Mouse (Mus musculus) kidney, embryonic 15.5 days (tissue): ENCODE measurements around the gene Cntn5. TPM values are rescaled to one million over a fixed set of nuclear protein-coding genes. Genes with fewer than 3 reads are reported as not detected.
"Not testable (repeated sequence)": the region's sequence is repeated elsewhere in the genome, so short reads cannot be mapped to it uniquely, and the experiment has no call there.

ENCODE experiments used
- ATAC-seq: fragments of 200-750 bp; cut with Nextera tagmentation; replicated peaks from 2 replicates; pipeline ENCODE4 v1.8.0; 2017; ENCODE audit warnings: moderate TSS enrichment; ENCODE audit not compliant: low FRiP score
- H3K27ac ChIP-seq: fragments of 300-500 bp; sonication (generic); 2 replicates; pipeline ENCODE4 v1.5.1; 2015; ENCODE audit warnings: mild to moderate bottlenecking, inconsistent platforms
- H3K27me3 ChIP-seq: fragments of 300-500 bp; sonication (generic); 2 replicates; pipeline ENCODE4 v1.6.1; 2015; ENCODE audit warnings: inconsistent platforms
- H3K36me3 ChIP-seq: fragments of 300-500 bp; sonication (generic); 2 replicates; pipeline ENCODE4 v1.6.1; 2015; ENCODE audit warnings: inconsistent platforms
- H3K4me1 ChIP-seq: fragments of 300-500 bp; sonication (generic); 2 replicates; pipeline ENCODE4 v1.6.1; 2015; ENCODE audit warnings: inconsistent platforms
- H3K4me2 ChIP-seq: fragments of 300-500 bp; sonication (generic); 2 replicates; pipeline ENCODE4 v1.6.1; 2015; ENCODE audit warnings: moderate library complexity, mild to moderate bottlenecking, inconsistent platforms
- H3K4me3 ChIP-seq: fragments of 300-500 bp; sonication (generic); replicated peaks from 2 replicates; pipeline ENCODE4 v1.5.1; 2015; ENCODE audit warnings: mild to moderate bottlenecking, inconsistent platforms
- H3K9ac ChIP-seq: fragments of 300-500 bp; sonication (generic); 2 replicates; pipeline ENCODE4 v1.6.1; 2015; ENCODE audit warnings: mild to moderate bottlenecking, inconsistent platforms
- H3K9me3 ChIP-seq: fragments of 300-500 bp; sonication (generic); replicated peaks from 2 replicates; pipeline ENCODE4 v1.6.1; 2016; ENCODE audit warnings: inconsistent platforms
- WGBS: fragments of 180-500 bp; shearing (Covaris S2); methylation state at CpG from one replicate; pipeline ENCODE4 v1.1.7; 2015; ENCODE audit warnings: mixed read lengths; 5-methylcytosine and 5-hydroxymethylcytosine counted together
- polyA plus RNA-seq: library from polyadenylated mRNA; unstranded; fragments of >200 nt; fragmentation: Nextera tagmentation; extraction: Ambion mirVana; gene quantifications from 2 replicates; pipeline ENCODE4 v1.2.1, GENCODE M21; 2015

Cntn5 gene
- polyA plus RNA-seq, 1 experiment from 2014 or later: 0.09 TPM

DNA sequence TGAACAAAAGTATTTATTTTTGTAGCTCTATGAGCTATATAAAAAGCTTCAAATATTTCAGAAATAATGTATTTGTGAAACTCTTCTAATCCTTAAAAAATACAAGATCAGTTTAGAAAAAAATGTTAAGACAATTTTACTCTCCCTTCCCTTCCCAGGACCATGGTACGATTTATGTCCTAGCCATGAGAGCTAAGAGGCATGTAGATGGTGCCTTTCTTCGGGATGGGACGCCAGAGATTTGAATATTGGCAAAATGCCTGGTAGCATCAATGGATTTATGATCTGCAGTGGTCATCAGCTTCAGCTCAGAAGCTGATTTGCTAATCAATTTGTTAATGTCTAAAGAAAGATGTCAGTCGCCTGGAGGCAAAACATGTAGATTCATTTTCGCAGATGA lies 258.6 kb downstream of the Cntn5 start:
- WGBS: 71% methylated on average over 5 of the region's 5 CpGs
- H3K4me2 ChIP-seq: no peak overlapping the region

GRCm38 (mm10) chr9:10645045-10645830 lies 259.3 kb downstream of the Cntn5 start:
- Histone ChIP-seq H3K4me1 (no peaks in the 10 kb centered on the region), H3K9me3 (no peaks in the 10 kb centered on the region), H3K4me3 (no peak overlapping the region), H3K9ac (no peak overlapping the region), H3K27ac (no peak overlapping the region), H3K36me3 (no peaks in the 10 kb centered on the region), H3K4me2 (no peak overlapping the region), H3K27me3 (no peaks in the 10 kb centered on the region)
- ATAC-seq: no peak
- WGBS: 69% methylated on average over 7 of the region's 7 CpGs

More for the DNA sequence above, 258.6 kb downstream of the Cntn5 start:
- Histone ChIP-seq H3K9me3 (no peaks in the 10 kb centered on the region), H3K27ac (no peak overlapping the region), H3K36me3 (no peaks in the 10 kb centered on the region), H3K9ac (no peak overlapping the region), H3K4me1 (no peaks in the 10 kb centered on the region), H3K4me3 (no peak overlapping the region), H3K27me3 (no peaks in the 10 kb centered on the region)
- ATAC-seq: no peak

GRCm38 (mm10) chr9:10618036-10618435 lies 286.5 kb downstream of the Cntn5 start:
- ATAC-seq: no peak
- Histone ChIP-seq H3K27me3 (no peaks in the 10 kb centered on the region), H3K9me3 (no peaks in the 10 kb centered on the region), H3K4me3 (no peak overlapping the region), H3K36me3 (no peaks in the 10 kb centered on the region), H3K27ac (no peak overlapping the region), H3K4me1 (no peaks in the 10 kb centered on the region), H3K4me2 (no peak overlapping the region), H3K9ac (no peak overlapping the region)
- WGBS: 84% methylated on average over 5 of the region's 5 CpGs

DNA sequence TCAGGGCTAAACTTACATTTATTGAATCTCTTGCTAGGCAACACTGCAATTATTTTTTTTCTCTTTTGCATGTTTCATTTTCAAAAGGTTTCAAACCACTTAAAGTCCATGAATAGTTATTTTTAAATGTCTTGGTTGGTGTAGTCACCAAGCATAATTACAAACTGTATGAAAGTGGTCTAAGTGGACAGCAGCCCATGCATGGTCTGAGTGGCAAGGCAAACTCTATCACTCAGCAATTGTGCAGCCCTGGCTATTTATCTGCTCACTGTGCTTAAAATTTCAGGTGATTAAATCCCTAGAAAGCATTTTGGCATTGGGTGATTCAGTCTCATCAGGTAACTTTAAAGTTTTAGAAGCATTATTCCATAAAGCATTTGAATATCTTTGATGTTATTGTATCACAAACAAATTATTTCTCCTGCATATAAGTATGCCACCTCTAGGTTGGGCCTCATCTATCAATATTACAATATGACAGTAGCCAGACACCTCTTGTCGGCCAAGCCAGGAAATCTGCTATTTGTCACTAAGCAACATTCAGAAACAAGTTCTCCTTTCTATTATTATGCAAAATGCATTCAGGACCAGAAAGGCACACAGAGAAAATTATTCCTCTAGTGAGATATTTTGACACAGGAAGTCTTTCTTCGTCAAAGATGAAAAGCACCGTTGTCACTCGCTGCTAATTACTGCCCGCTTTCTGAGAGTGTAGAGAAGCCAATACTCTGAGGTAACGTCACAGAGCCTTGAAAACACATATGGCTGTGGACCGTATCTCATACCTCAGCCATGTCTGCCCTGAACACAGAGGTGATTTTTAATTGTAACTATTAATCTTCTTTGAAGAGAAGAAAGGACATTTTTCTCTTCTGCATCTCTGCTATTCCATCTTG lies 329.0 kb downstream of the Cntn5 start:
- no peak for ATAC-seq
- no peak overlapping the region for H3K9ac ChIP-seq
- H3K4me1 ChIP-seq: no peaks in the 10 kb centered on the region
- no peaks in the 10 kb centered on the region for H3K27me3 ChIP-seq
- H3K4me3 ChIP-seq: no peak overlapping the region
- H3K27ac ChIP-seq: no peak overlapping the region
- H3K9me3 ChIP-seq: no peaks in the 10 kb centered on the region
- WGBS: 89% methylated on average over 7 of the region's 7 CpGs
- no peak overlapping the region for H3K4me2 ChIP-seq
- no peaks in the 10 kb centered on the region for H3K36me3 ChIP-seq

DNA sequence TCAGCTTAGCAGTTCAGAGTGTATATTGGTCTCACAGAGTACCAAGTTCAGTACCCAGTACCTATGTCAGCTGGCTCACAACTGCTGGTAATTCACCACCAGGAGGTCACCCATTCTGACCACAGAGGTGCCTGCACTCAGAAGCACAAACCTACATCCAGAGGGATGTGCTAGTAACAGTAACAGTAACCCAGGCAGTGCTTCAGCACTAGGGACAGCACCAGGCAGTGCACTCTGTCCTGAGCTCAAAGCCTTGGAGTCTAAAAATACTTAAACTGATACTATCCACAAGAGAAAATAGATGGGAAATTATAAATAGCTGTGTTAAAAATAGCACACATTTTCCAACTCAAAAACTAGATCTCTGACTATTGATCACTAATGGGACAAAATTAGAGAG lies 334.7 kb downstream of the Cntn5 start:
- no peak for ATAC-seq
- no peak overlapping the region for H3K9ac ChIP-seq
- no peak overlapping the region for H3K4me2 ChIP-seq

GRCm38 (mm10) chr9:10540877-10541276 lies 363.7 kb downstream of the Cntn5 start:
- not testable (repeated sequence) for H3K27ac ChIP-seq, H3K36me3 ChIP-seq, H3K4me2 ChIP-seq, H3K9ac ChIP-seq, ATAC-seq, H3K4me3 ChIP-seq, H3K4me1 ChIP-seq, H3K9me3 ChIP-seq, H3K27me3 ChIP-seq
- 72% methylated on average over 5 of the region's 5 CpGs for WGBS

More for the DNA sequence above, 334.7 kb downstream of the Cntn5 start:
- Histone ChIP-seq H3K4me1 (no peaks in the 10 kb centered on the region), H3K9me3 (no peaks in the 10 kb centered on the region), H3K27ac (no peak overlapping the region), H3K4me3 (no peak overlapping the region), H3K36me3 (no peaks in the 10 kb centered on the region), H3K27me3 (no peaks in the 10 kb centered on the region)

GRCm38 (mm10) chr9:10532248-10532647 lies 372.3 kb downstream of the Cntn5 start:
- H3K27me3 ChIP-seq: no peaks in the 10 kb centered on the region
- no peaks in the 10 kb centered on the region for H3K36me3 ChIP-seq
- H3K9me3 ChIP-seq: no peaks in the 10 kb centered on the region
- ATAC-seq: no peak
- H3K27ac ChIP-seq: no peak overlapping the region
- H3K4me1 ChIP-seq: no peaks in the 10 kb centered on the region
- H3K9ac ChIP-seq: no peak overlapping the region
- 62% methylated on average over 5 of the region's 5 CpGs for WGBS
- H3K4me3 ChIP-seq: no peak overlapping the region
- H3K4me2 ChIP-seq: no peak overlapping the region

DNA sequence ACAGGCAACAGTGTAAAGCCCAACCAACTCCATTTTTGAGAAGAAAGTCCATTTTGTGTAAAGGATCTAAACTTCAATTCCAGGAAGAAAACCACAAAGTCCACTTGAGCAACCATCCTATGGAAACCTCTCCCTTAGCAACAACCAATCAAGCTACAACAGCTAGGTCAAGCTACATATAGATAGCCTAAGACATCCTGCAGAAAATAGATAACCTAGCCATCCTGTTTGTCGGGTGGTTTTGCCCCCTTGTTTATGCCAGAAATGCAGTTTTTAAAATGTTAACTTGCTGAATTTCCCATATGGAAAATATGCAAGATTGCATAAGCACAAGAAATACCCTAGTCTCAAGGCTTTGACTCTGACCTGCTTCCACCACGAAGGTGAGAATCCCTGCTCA lies 373.5 kb downstream of the Cntn5 start:
- Histone ChIP-seq H3K4me3 (no peak overlapping the region), H3K36me3 (no peaks in the 10 kb centered on the region), H3K27me3 (no peaks in the 10 kb centered on the region), H3K9ac (no peak overlapping the region), H3K4me1 (no peaks in the 10 kb centered on the region), H3K9me3 (no peaks in the 10 kb centered on the region), H3K4me2 (no peak overlapping the region), H3K27ac (no peak overlapping the region)
- WGBS: 76% methylated on average over 2 of the region's 2 CpGs
- no peak for ATAC-seq

- Histone ChIP-seq H3K27ac (no peak overlapping the region), H3K4me2 (no peak overlapping the region), H3K9me3 (no peaks in the 10 kb centered on the region), H3K27me3 (no peaks in the 10 kb centered on the region), H3K36me3 (no peaks in the 10 kb centered on the region), H3K4me3 (no peak overlapping the region), H3K9ac (no peak overlapping the region), H3K4me1 (no peaks in the 10 kb centered on the region)
- WGBS: 76% methylated on average over 4 of the region's 4 CpGs
- no peak for ATAC-seq
Observed at GRCm38 (mm10) chr9:10529528-10529927, 375.0 kb downstream of the Cntn5 start.

GRCm38 (mm10) chr9:10529113-10529512 lies 375.5 kb downstream of the Cntn5 start:
- 79% methylated on average over 1 of the region's 1 CpGs for WGBS
- no peak overlapping the region for H3K9ac ChIP-seq
- no peaks in the 10 kb centered on the region for H3K4me1 ChIP-seq
- no peaks in the 10 kb centered on the region for H3K27me3 ChIP-seq
- H3K4me2 ChIP-seq: no peak overlapping the region
- H3K27ac ChIP-seq: no peak overlapping the region
- no peaks in the 10 kb centered on the region for H3K9me3 ChIP-seq
- H3K36me3 ChIP-seq: no peaks in the 10 kb centered on the region
- ATAC-seq: no peak
- no peak overlapping the region for H3K4me3 ChIP-seq

DNA sequence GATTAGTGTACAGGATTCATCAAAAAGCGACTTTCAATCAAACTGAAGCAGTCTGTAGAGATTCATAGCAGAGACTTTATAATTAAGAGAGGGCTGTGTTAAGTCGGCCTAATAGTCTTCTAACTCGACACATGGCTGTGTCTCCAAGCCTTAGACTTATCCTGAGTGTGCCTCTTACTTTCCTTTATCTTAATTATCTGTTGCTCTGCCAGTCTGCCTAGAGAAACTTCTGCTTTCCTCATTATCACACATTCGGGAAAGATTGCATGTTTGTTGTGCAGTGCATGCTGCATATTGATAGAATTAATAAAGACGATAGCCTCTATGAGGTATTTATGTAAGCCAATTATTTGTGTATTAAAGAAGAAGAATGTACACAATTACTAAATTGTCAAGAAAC lies 375.9 kb downstream of the Cntn5 start:
- Histone ChIP-seq H3K27ac (no peak overlapping the region), H3K4me1 (no peaks in the 10 kb centered on the region), H3K9ac (no peak overlapping the region), H3K4me2 (no peak overlapping the region), H3K9me3 (no peaks in the 10 kb centered on the region), H3K4me3 (no peak overlapping the region), H3K27me3 (no peaks in the 10 kb centered on the region), H3K36me3 (no peaks in the 10 kb centered on the region)
- 86% methylated on average over 5 of the region's 5 CpGs for WGBS
- ATAC-seq: no peak

- Histone ChIP-seq H3K27me3 (no peaks in the 10 kb centered on the region), H3K4me2 (no peak overlapping the region), H3K4me1 (no peaks in the 10 kb centered on the region), H3K9ac (no peak overlapping the region), H3K4me3 (no peak overlapping the region), H3K9me3 (no peaks in the 10 kb centered on the region), H3K27ac (no peak overlapping the region), H3K36me3 (no peaks in the 10 kb centered on the region)
- WGBS: 67% methylated on average over 7 of the region's 7 CpGs
- ATAC-seq: no peak
Observed at GRCm38 (mm10) chr9:10525915-10526667, 378.5 kb downstream of the Cntn5 start.
